Mouse (Mus musculus) c-Kit-positive CD71-positive TER-119-positive erythroid progenitor cells, embryonic 14.5 days (primary cell): ENCODE measurements at regions not wholly inside any gene's neighbourhood (a gene's known extent, or its start where the extent isn't known, plus 50 kb on each side); places are given as distances from the start of the nearest gene placed in this dataset.
"Not testable (repeated sequence)": the region's sequence is repeated elsewhere in the genome, so short reads cannot be mapped to it uniquely, and the experiment has no call there.

Experiments
- DNase-seq: peaks from one replicate; pipeline ENCODE4 v3.0.0-alpha.2; 2013; ENCODE audit warnings: low spot score

DNA sequence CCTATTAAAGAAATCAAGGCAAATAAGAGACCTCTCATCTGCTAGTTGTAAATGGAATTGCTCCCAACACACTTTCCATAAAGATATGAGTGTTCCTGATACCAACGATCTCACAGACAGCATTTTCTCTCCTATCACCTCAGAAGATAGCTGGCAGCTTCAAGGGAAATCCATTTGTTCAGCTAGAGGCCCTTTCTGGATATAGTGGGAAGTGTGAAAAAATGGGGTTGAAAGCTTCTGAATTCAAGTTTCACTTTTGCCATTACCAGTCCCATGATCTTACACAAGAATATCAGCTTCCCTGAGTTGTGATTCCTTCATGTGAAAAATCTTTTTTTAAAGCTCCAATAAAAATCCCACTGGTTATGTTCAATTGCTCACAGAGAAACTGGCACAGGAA, 369.1 kb upstream of the Zfp703 start:
- no peak for DNase-seq

DNA sequence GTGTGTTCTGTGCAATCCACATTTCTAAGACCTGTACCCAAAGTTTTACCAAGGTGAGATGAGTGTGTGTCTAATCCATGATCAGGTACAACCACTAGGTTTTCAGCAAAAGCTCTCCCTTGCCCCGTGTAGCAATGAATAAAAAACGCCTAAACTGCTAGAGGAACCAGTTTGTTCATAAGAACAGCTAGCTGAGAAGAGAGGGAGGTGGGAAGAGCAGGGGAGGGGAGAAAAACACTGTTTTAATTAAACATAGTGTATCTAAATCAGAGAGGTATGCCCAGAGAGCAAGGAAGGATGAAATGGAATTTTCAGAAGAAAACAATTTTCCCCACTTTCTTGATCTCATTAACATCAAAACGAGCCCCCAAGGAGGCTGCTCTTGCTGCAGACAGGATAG, 368.5 kb upstream of the Zfp703 start:
- no peak for DNase-seq

GRCm38 (mm10) chr8:26612153-26612552, 365.0 kb upstream of the Zfp703 start:
- no peak for DNase-seq

DNA sequence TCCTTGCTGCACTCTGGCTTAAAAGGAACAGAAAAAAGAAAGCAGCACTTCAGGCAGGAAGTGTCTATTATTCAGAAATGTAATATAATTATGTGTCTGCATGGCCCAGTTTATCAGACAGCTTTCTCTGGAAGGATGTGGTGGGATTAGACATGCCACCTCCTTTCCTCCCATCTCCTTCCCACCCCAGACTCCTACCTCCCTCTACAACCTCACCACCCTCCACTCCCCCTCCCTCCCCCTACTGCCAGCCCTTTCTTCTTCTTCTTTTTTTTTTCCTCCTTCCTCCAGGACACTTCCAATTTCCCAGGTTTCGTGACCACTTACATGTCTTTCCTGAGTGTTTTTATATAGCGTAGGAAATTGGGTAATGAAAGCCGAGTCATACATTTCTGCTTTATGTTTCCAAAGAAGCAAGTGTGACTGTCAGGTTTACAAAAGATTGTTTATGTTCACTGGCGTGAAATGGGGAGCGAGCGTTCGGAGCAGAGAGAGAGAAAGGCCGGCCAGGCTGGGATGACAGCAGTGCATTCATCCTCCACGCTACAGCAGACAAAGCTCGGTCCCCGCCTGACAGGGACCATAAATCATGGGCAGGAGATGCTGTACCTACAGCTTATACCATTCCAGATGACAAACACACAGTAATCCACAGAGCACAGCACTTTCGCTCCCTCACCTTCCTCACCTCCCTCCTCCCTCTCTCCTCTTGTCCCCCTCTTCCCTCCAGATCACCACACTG, 354.6 kb upstream of the Zfp703 start:
- no peak for DNase-seq

- no peak for DNase-seq
Measured at GRCm38 (mm10) chr8:26626186-26626585, 350.9 kb upstream of the Zfp703 start.

GRCm38 (mm10) chr8:26626651-26627077, 350.5 kb upstream of the Zfp703 start:
- no peak for DNase-seq

GRCm38 (mm10) chr8:26627191-26627891, 349.8 kb upstream of the Zfp703 start:
- no peak for DNase-seq

DNA sequence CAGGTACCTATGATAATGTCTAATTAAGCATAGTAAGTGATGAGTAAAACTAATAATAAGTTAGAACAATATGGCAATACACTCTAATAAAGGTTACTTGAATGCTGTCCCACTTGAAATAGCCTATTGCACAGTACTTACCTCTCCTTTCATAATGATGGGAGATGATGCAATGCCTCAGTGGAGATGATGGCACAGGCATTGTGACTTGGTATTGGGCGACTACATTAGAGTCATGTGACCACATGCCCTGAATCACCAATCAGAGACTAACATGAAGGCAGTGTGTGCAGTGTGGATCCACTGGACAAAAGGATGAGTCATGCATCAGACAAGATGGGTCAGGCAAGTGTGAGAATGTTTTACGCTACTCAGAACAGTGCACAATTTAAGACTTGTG, 346.6 kb upstream of the Zfp703 start:
- DNase-seq, result no peak

DNA sequence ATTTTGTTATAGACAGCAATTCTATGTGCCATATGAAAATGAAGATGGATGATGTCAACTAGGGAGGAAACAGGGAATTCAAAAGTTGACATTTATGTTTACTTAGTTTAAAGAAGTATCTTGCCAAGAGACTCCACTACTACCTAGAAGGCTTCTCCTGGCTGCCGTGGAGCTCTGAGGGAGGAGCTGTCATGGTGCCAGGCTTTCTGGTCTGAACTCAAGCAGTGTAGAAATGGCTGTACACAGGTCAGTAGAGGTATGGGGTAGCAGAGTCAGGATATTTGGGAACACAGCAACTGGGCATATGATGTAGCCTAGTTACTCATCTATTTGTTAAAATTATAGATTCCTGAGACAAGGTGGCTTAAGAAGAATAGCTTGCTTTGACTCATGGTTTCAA, 341.4 kb upstream of the Zfp703 start:
- DNase-seq, result no peak

GRCm38 (mm10) chr8:26645375-26645774, 331.8 kb upstream of the Zfp703 start:
- DNase-seq, result not testable (repeated sequence)

DNA sequence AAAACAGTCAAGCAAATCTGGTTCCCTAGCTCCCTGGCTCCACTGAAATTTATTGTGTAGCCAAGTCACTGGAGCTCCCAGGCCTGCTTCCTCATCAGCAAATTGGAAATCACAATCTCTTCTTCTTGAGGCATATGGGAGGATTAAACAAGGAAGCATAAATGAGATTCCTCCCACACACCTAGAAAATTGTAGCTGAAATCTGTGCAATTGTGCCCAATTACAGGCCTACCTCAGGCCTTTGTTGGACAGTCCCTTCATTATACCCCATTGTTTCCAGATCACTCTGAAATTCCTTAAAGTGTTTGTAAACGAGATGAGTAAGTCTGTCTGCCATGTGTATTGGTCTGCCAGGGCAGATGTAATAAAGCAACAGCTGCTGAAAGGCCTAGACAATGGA, 326.8 kb upstream of the Zfp703 start:
- no peak for DNase-seq

- DNase-seq, result no peak
Measured at GRCm38 (mm10) chr8:26655897-26656296, 321.2 kb upstream of the Zfp703 start.

DNA sequence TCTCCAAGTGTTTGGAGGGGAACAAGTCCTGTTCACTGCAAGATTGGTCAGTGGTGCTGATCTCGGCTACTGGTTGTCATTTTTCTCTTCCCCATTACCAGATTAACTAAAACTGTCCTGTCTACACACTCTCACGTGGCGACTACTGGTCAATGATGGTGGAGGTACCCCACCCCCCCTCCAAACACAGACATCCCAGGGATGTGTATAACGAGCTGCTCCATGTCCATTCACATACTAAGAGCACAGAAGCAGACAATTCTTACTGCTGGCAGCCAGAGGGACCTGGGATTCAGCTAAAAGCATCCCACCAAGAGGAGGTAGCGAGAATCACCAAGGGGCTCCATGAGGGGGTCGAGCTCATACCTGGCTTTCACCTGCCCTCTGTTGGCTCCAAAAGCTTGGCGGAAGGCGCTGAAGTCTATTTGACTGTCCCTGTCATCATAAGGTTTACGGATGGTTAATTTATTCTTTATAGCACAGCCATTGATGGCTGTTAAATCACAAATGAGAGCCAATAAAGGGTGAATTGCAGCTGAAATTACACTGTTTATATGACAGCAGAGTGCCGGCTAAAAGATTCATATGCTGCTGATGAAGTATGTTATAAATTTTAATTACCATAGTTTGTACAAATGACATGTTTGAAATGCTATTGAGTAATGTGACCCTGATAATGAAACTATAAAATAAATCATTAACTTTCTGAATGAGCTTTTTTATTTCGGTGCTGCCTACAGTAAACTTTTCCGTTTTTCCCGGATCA, 320.6 kb upstream of the Zfp703 start:
- DNase-seq, result no peak

GRCm38 (mm10) chr8:26659381-26659780, 317.7 kb upstream of the Zfp703 start:
- DNase-seq, result no peak

GRCm38 (mm10) chr8:26669541-26669940, 307.6 kb upstream of the Zfp703 start:
- no peak for DNase-seq

GRCm38 (mm10) chr8:26672486-26673395, 304.4 kb upstream of the Zfp703 start:
- no peak for DNase-seq

DNA sequence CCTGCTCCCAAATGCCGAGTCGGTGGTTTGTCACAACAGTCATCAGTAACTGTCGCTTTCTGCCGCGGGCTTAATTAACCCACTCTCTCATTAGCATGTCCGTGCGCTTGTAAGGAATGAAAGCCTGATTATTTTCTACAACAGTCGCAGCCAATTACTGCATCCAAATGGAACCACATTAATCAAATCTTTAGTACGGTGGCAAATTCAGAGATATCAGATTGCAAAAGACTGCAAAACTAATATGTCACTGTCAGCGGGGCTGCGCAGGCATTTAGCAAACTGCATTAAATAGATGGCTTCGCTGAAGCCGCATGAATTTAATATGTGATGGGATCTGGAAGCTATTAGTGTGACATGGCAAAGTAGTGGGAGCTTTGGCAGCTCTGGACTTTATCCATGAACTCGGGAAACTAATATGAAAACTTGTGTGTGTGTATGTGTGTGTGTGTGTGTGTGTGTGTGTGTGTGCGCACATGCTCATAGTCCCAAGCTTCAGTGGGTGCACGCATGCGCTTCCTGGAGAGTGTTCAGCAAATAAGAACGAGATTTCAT, 299.5 kb upstream of the Zfp703 start:
- no peak for DNase-seq

DNA sequence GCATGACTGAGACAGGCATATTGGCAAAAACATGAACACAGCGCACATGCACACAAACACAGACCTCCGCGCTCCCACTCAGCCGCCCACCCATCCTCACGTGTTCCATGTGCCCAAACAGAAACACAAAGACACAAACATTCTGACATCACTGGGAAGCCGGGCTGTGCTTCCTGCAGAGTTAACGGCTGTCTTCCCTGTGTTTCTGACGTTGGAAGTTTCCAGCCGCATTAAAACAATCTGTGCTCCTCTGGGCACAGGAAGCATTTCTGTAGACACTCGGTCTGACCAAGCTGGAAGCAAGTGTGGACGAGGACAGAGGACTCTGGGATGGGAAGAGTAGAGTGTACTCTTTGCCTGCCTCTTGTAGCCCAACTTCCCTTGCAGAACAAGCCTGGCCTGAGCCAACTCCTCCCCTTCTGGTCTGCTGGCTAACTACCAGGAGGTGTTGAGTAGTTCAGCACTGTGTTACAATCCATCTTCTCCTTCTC, 296.2 kb upstream of the Zfp703 start:
- DNase-seq, result no peak

- DNase-seq, result no peak
Measured at GRCm38 (mm10) chr8:26687146-26687545, 290.0 kb upstream of the Zfp703 start.

- DNase-seq, result no peak
Measured at GRCm38 (mm10) chr8:26688035-26688434, 289.1 kb upstream of the Zfp703 start.

DNA sequence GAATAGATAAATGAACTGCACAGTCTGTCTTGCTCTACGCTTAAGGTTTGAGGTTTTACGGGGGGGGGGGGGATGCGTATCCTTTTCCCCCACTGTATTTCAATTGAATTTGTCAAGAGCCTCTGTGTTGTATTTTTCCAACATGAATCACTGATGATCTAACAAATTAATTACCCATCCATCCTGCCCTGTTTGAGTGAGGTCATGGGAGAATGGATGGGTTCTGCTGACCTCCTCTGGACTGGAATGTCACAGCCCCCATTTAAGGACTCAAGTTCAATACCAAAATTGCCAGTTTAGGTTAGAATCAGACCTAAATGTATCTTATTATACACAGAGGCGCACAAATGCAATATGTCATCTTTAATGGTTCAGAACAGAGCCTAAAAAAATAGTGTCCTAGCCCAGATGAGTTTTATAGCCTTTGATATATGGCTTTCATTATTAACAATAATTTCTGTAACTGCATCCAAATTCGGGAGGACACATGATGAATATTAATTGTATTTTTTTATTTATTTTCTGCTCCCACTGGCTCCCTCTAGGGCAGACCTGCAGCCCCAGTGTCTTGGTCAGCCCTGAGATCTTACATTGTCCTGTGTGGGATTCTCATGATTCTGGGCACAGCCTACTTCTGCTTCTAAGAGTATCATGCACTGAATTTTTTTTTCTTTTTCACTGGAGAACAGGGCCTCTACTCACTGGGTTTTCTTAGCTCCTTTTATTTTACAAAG, 288.2 kb upstream of the Zfp703 start:
- no peak for DNase-seq
